Mouse (Mus musculus) embryonic stem cell, embryonic (primary cell): ENCODE measurements around the gene Rps19bp1.

ENCODE experiments used
- CTCF ChIA-PET, 4 experiments: fragments of 300-600 bp in 2 of 4; fragments of 350-600 bp in 2 of 4; sonication (Branson Sonifier 250); formaldehyde crosslinking; loops; one replicate each; lab custom pipeline; 2022; ENCODE audit warnings: inconsistent platforms in 2 of 4; lab: Charles Lee
- POLR2A ChIA-PET, 4 experiments: fragments of 300-600 bp in 2 of 4; fragments of 350-600 bp in 2 of 4; sonication (Branson Sonifier 250); formaldehyde crosslinking; loops; one replicate each; lab custom pipeline; 2022; ENCODE audit warnings: antibody characterized with exemption in 4 of 4, inconsistent platforms in 1 of 4; lab: Charles Lee

Rps19bp1 gene

GRCm38 (mm10) chr15:80249672-80250071 lies 14.4 kb downstream of the Rps19bp1 start:
- CTCF ChIA-PET = interaction anchor here in 2 of 4 experiments (1.2 to 1.7 kb wide), 2 partner anchors 11 kb away, joined by 4 to 5 read pairs; no protein-coding TSS in a partner anchor
- POLR2A ChIA-PET = interaction anchor here in 3 of 4 experiments (0.6 to 11.0 kb wide), 13 partner anchors 8 to 460 kb away, joined by 3 to 181 read pairs (median 6); partner anchors contain the start of genes Mief1 (in 3 of the 3), Atf4 (in 2 of the 3), AC140267.1 (in 1 of the 3) and Rps19bp1 (in 1 of the 3)

GRCm38 (mm10) chr15:80248596-80248995 lies 15.5 kb downstream of the Rps19bp1 start:
- CTCF ChIA-PET = interaction anchor here in 3 of 4 experiments (0.7 to 1.5 kb wide), 5 partner anchors 10 to 24 kb away, joined by 3 to 5 read pairs (median 3); partner anchors contain the start of gene Rps19bp1 (in 1 of the 3)

GRCm38 (mm10) chr15:80248135-80248534 lies 16.0 kb downstream of the Rps19bp1 start:
- ChIA-PET CTCF (interaction anchor here in 3 of 4 experiments (0.6 to 1.5 kb wide), 5 partner anchors 10 to 23 kb away, joined by 3 read pairs; partner anchors contain the start of gene Rps19bp1 (in 1 of the 3)), POLR2A (interaction anchor here (0.6 to 11.0 kb wide), 19 partner anchors 9 to 165 kb away, joined by 3 to 181 read pairs (median 4); partner anchors contain the start of genes Mief1 (in 3 of the 4), Atf4 (in 2 of the 4), AC140267.1 (in 1 of the 4) and Rps19bp1 (in 1 of the 4))

More at GRCm38 (mm10) chr15:80248596-80248995, 15.5 kb downstream of the Rps19bp1 start:
- POLR2A ChIA-PET = interaction anchor here (0.6 to 11.0 kb wide), 18 partner anchors 9 to 166 kb away, joined by 3 to 181 read pairs (median 5); partner anchors contain the start of genes Atf4 (in 2 of the 4), Mief1 (in 2 of the 4), AC140267.1 (in 1 of the 4) and Rps19bp1 (in 1 of the 4)

- ChIA-PET POLR2A (interaction anchor here in 3 of 4 experiments (0.6 to 14.1 kb wide), 18 partner anchors 9 to 1864 kb away, joined by 3 to 439 read pairs (median 4); partner anchors contain the start of genes Atf4 (in 3 of the 3) and Rps19bp1 (in 2 of the 3)), CTCF (interaction anchor here in 3 of 4 experiments (0.6 to 1.3 kb wide), 5 partner anchors 10 to 225 kb away, joined by 3 to 6 read pairs (median 4); partner anchors contain the start of gene Atf4 (in 1 of the 3))
Measured at GRCm38 (mm10) chr15:80235535-80235934, 28.6 kb downstream of the Rps19bp1 start, which contains the start of gene AC140267.1. Gene AC140267.1 (plus strand): TSS chr15:80235835.

DNA sequence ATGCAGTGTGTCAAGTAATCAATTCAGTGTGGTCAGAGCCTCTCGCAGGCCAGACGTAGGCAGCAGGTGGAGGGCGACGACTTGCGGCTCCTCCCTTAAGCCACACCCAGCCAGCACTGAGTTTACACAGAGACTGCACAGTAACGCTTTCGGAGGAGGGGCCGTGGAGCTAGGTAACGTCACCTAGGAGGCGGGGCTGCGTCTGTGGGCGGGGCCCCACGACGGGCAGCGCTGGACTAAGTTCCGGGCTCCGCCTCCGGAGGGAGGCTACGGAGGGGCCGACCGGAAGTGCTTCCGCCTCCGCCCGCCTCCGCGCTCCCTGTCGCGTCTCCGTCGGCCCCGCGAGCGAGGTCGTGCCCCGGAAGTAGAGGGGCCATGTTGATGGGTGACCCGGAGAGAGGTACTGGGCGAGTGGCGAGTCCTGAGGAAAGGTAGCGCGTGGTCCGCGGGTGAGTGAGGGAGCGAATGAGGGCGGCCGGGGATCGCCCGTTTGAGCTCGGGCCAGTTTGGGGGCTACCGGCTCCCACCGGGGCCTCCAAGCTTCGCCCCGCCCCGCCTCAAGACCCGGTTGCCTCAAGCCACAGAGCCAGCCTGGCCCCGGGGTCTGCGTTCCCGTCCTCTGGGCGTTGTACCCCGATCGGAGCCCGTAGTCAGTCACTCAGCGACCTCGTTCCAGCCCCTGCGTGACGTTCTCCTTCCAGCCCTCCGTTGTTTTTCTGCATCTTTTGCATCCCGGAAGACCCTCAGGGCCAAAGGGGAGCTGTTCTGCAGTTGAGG lies 30.2 kb downstream of the Rps19bp1 start, which contains the start of gene Mief1:
TSS of gene Mief1 (plus strand) at position 286 of the 777 bp plus-strand sequence.
- CTCF ChIA-PET = interaction anchor here (0.5 to 1.9 kb wide), 32 partner anchors 9 to 1788 kb away, joined by 3 to 17 read pairs (median 4); partner anchors contain the start of genes Atf4 (in 2 of the 4), Gtpbp1 (in 1 of the 4), Rpl3 (in 1 of the 4) and Rps19bp1 (in 1 of the 4)
- POLR2A ChIA-PET = interaction anchor here (0.5 to 14.1 kb wide), 134 partner anchors 9 to 1933 kb away, joined by 3 to 439 read pairs (median 5); partner anchors contain the start of genes Atf4 (in 4 of the 4), Rps19bp1 (in 3 of the 4), Mgat3 (in 2 of the 4) and Tab1 (in 2 of the 4)

GRCm38 (mm10) chr15:80233053-80233452 lies 31.1 kb downstream of the Rps19bp1 start:
- CTCF ChIA-PET = interaction anchor here (0.5 to 1.9 kb wide), 26 partner anchors 8 to 1789 kb away, joined by 3 to 17 read pairs (median 4); partner anchors contain the start of genes Atf4 (in 2 of the 4), Gtpbp1 (in 1 of the 4), Rps19bp1 (in 1 of the 4) and Syngr1 (in 1 of the 4)
- POLR2A ChIA-PET = interaction anchor here (0.6 to 14.1 kb wide), 109 partner anchors 8 to 1914 kb away, joined by 3 to 439 read pairs (median 5); partner anchors contain the start of genes Atf4 (in 4 of the 4), Rps19bp1 (in 3 of the 4), Mgat3 (in 2 of the 4) and Tab1 (in 2 of the 4)

GRCm38 (mm10) chr15:80232331-80232730 lies 31.8 kb downstream of the Rps19bp1 start:
- CTCF ChIA-PET = interaction anchor here in 2 of 4 experiments (1.8 to 1.9 kb wide), 2 partner anchors 28 to 166 kb away, joined by 5 read pairs; no protein-coding TSS in a partner anchor
- POLR2A ChIA-PET = interaction anchor here in 3 of 4 experiments (0.6 to 14.1 kb wide), 16 partner anchors 7 to 478 kb away, joined by 3 to 439 read pairs (median 9); partner anchors contain the start of genes Atf4 (in 2 of the 3), Mgat3 (in 1 of the 3) and Tnrc6b (in 1 of the 3)

GRCm38 (mm10) chr15:80228071-80228800 lies 35.9 kb downstream of the Rps19bp1 start:
- CTCF ChIA-PET = interaction anchor here (0.6 to 1.7 kb wide), 13 partner anchors 9 to 928 kb away, joined by 3 to 11 read pairs (median 3); partner anchors contain the start of gene Tab1 (in 1 of the 4)
- POLR2A ChIA-PET = interaction anchor here (0.6 to 14.1 kb wide), 47 partner anchors 8 to 482 kb away, joined by 3 to 380 read pairs (median 4); partner anchors contain the start of genes Atf4 (in 3 of the 4), Rps19bp1 (in 3 of the 4), Cbx7 (in 1 of the 4) and Mgat3 (in 1 of the 4)

GRCm38 (mm10) chr15:80225796-80226195 lies 38.3 kb downstream of the Rps19bp1 start:
- POLR2A ChIA-PET = interaction anchor here in 3 of 4 experiments (0.5 to 2.2 kb wide), 30 partner anchors 8 to 285 kb away, joined by 3 to 34 read pairs (median 5); partner anchors contain the start of genes Atf4 (in 3 of the 3), Mief1 (in 2 of the 3), Mgat3 (in 1 of the 3) and Rpl3 (in 1 of the 3)
- CTCF ChIA-PET = interaction anchor here (0.6 to 2.7 kb wide), 63 partner anchors 8 to 717 kb away, joined by 3 to 27 read pairs (median 4); partner anchors contain the start of genes Mief1 (in 3 of the 4), Tab1 (in 2 of the 4), AC140267.1 (in 1 of the 4) and Mgat3 (in 1 of the 4)

- ChIA-PET POLR2A (interaction anchor here (0.5 to 2.2 kb wide), 44 partner anchors 8 to 285 kb away, joined by 3 to 34 read pairs (median 5); partner anchors contain the start of genes Atf4 (in 3 of the 4), Mief1 (in 2 of the 4), AC140267.1 (in 1 of the 4) and Mgat3 (in 1 of the 4)), CTCF (interaction anchor here (0.5 to 2.7 kb wide), 86 partner anchors 8 to 1162 kb away, joined by 3 to 27 read pairs (median 4); partner anchors contain the start of genes Mief1 (in 3 of the 4), Tab1 (in 2 of the 4), AC140267.1 (in 1 of the 4) and Ankrd54 (in 1 of the 4))
Measured at GRCm38 (mm10) chr15:80225208-80225607, 38.9 kb downstream of the Rps19bp1 start.

DNA sequence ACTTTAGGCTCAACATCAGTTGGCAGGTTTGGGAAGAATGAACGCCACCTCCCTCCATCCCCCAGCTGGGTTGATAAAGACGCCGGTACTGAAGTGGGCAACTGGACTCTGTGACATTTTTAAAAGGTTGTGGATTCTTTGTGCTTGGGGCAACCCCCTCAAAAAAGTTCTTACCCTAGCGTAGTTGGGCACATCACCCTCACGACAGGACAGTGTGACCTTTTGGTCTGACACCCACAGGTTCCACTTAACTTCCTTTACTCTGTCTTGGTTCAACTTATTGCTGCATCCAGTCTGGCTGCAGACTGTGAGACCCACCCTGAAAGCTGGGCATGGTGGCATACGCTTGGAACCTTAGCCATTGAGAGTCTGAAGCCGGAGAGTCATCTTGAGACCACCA lies 40.4 kb downstream of the Rps19bp1 start:
- CTCF ChIA-PET = interaction anchor here in 3 of 4 experiments (0.6 to 2.7 kb wide), 13 partner anchors 8 to 466 kb away, joined by 3 to 27 read pairs (median 8); partner anchors contain the start of genes Mief1 (in 1 of the 3), Rpl3 (in 1 of the 3) and Syngr1 (in 1 of the 3)
- POLR2A ChIA-PET = interaction anchor here in 3 of 4 experiments (0.5 to 2.2 kb wide), 14 partner anchors 10 to 143 kb away, joined by 3 to 34 read pairs (median 5); partner anchors contain the start of genes Atf4 (in 3 of the 3) and Mief1 (in 2 of the 3)

GRCm38 (mm10) chr15:80221031-80221430 lies 43.1 kb downstream of the Rps19bp1 start:
- CTCF ChIA-PET = interaction anchor here (0.5 to 2.6 kb wide), 10 partner anchors 12 to 1600 kb away, joined by 3 to 13 read pairs (median 4); partner anchors contain the start of genes Mief1 (in 1 of the 4) and Tab1 (in 1 of the 4)
- POLR2A ChIA-PET = interaction anchor here in 3 of 4 experiments (0.7 to 9.2 kb wide), 20 partner anchors 8 to 318 kb away, joined by 3 to 167 read pairs (median 11); partner anchors contain the start of genes Atf4 (in 3 of the 3), Mgat3 (in 1 of the 3), Mief1 (in 1 of the 3) and Rpl3 (in 1 of the 3)

- POLR2A ChIA-PET = interaction anchor here (0.5 to 9.2 kb wide), 108 partner anchors 8 to 673 kb away, joined by 3 to 167 read pairs (median 4); partner anchors contain the start of genes Atf4 (in 3 of the 4), Mief1 (in 3 of the 4), Rps19bp1 (in 3 of the 4) and Mgat3 (in 2 of the 4)
- CTCF ChIA-PET = interaction anchor here (0.6 to 2.6 kb wide), 18 partner anchors 8 to 715 kb away, joined by 3 to 13 read pairs (median 4); partner anchors contain the start of genes Kcnj4 (in 1 of the 4), Mief1 (in 1 of the 4), Pdgfb (in 1 of the 4) and Syngr1 (in 1 of the 4)
Measured at GRCm38 (mm10) chr15:80219705-80220657, 44.1 kb downstream of the Rps19bp1 start.
